Mouse (Mus musculus) forebrain, embryonic 10.5 days (tissue): ENCODE data around the gene Cd47. TPM values are rescaled to one million over a fixed set of nuclear protein-coding genes. Genes with fewer than 3 reads are reported as not detected.
"Not testable (repeated sequence)": the region's sequence is repeated elsewhere in the genome, so short reads cannot be mapped to it uniquely, and the experiment has no call there.

ENCODE experiments used
- DNase-seq: peaks from one replicate; pipeline ENCODE4 v3.0.0-alpha.2; 2017; ENCODE audit warnings: low spot score; ENCODE audit errors: extremely low spot score
- H3K27ac ChIP-seq: fragments of 300-500 bp; sonication (generic); 2 replicates; pipeline ENCODE4 v1.5.1; 2016; ENCODE audit warnings: mild to moderate bottlenecking
- H3K27me3 ChIP-seq: fragments of 300-500 bp; sonication (generic); 2 replicates; pipeline ENCODE4 v1.6.1; 2016; ENCODE audit warnings: mild to moderate bottlenecking; ENCODE audit not compliant: poor library complexity, severe bottlenecking
- H3K36me3 ChIP-seq: fragments of 300-500 bp; sonication (generic); replicated peaks from 2 replicates; pipeline ENCODE4 v1.6.1; 2016; ENCODE audit warnings: mild to moderate bottlenecking, moderate library complexity
- H3K4me1 ChIP-seq: fragments of 300-500 bp; sonication (generic); 2 replicates; pipeline ENCODE4 v1.6.1; 2016
- H3K4me3 ChIP-seq: fragments of 300-500 bp; sonication (generic); 2 replicates; pipeline ENCODE4 v1.5.1; 2016; ENCODE audit warnings: mild to moderate bottlenecking, moderate library complexity
- H3K9me3 ChIP-seq: fragments of 300-500 bp; sonication (generic); 2 replicates; pipeline ENCODE4 v1.6.1; 2016; ENCODE audit warnings: mild to moderate bottlenecking, moderate library complexity
- WGBS: fragments of 180-500 bp; shearing (Covaris S2); methylation state at CpG from one replicate; pipeline ENCODE4 v1.1.7; 2016; 5-methylcytosine and 5-hydroxymethylcytosine counted together
- polyA plus RNA-seq: library from polyadenylated mRNA; unstranded; fragments of >200 nt; fragmentation: Nextera tagmentation; extraction: Ambion mirVana; gene quantifications from 2 replicates; pipeline ENCODE4 v1.2.1, GENCODE M21; 2016

The Cd47 gene
- polyA plus RNA-seq, 1 experiment from 2014 or later: 32.8 TPM

GRCm38 (mm10) chr16:49818146-49818545 lies 17.8 kb downstream of the Cd47 start:
- Histone ChIP-seq H3K4me3 (no peak overlapping the region), H3K9me3 (no peaks in the 10 kb centered on the region), H3K36me3 (no peaks in the 10 kb centered on the region), H3K4me1 (peaks cover 1% of the 10 kb centered on the region; the same call in 1 of the 2 replicates), H3K27ac (no peak overlapping the region), H3K27me3 (no peaks in the 10 kb centered on the region)
- DNase-seq: no peak
- WGBS: 85% methylated on average over 5 of the region's 5 CpGs

DNA sequence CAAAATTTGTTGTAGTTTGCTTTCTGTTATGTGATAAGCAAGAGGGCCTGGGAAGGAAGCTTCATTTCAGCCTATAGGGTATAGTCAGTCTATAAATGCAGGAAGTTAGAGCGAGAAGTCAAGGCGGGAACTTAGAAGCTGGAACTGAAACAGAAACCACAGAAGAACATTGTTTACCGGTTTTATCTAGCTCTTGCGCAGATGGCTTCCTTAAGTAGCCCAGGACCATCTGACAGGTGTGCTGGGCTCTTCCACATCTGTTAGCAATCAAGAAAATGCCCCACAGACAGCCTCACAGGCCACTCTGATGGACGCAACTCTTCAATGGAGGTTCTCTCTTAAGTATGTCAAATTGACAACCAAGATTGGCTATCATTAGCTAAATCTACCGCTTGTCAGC lies 18.3 kb downstream of the Cd47 start:
- Histone ChIP-seq H3K4me3 (no peak overlapping the region), H3K27me3 (no peaks in the 10 kb centered on the region), H3K27ac (no peak overlapping the region), H3K4me1 (no peaks in the 10 kb centered on the region), H3K36me3 (no peaks in the 10 kb centered on the region), H3K9me3 (no peaks in the 10 kb centered on the region)
- 70% methylated on average over 6 of the region's 6 CpGs for WGBS
- no peak for DNase-seq

- Histone ChIP-seq H3K9me3 (no peaks in the 10 kb centered on the region), H3K36me3 (no peaks in the 10 kb centered on the region), H3K27ac (no peak overlapping the region), H3K4me1 (no peaks in the 10 kb centered on the region), H3K27me3 (no peaks in the 10 kb centered on the region), H3K4me3 (no peak overlapping the region)
- no peak for DNase-seq
- 88% methylated on average over 3 of the region's 3 CpGs for WGBS
Observed at GRCm38 (mm10) chr16:49819494-49819893, 19.2 kb downstream of the Cd47 start.

- DNase-seq: not testable (repeated sequence)
Observed at GRCm38 (mm10) chr16:49830911-49831310, 30.6 kb downstream of the Cd47 start.

DNA sequence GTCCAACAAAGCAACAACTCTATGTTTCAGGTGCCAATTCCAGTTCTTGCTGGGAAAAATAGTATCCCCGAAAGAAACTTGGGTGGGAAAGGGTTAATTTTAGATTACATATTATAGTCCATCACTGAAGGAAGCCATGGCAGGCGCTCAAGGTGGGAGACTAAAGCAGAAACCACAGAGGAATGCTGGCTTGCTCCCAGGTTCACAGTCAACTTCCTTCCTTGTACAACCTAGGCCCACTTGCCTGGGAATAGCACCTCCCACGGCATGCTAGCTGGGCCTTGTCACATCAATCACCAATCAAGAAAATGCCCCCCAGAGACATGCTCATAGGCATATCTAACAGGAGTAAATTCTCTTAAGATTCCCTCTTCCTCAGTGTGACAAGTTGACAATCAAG lies 32.0 kb downstream of the Cd47 start:
- Histone ChIP-seq H3K4me1 (no peaks in the 10 kb centered on the region), H3K4me3 (no peak overlapping the region), H3K27ac (no peak overlapping the region), H3K9me3 (no peaks in the 10 kb centered on the region), H3K27me3 (no peaks in the 10 kb centered on the region), H3K36me3 (no peaks in the 10 kb centered on the region)
- 81% methylated on average over 3 of the region's 3 CpGs for WGBS
- no peak for DNase-seq

More at GRCm38 (mm10) chr16:49830911-49831310, 30.6 kb downstream of the Cd47 start:
- not testable (repeated sequence) for H3K4me1 ChIP-seq, H3K4me3 ChIP-seq, H3K36me3 ChIP-seq, H3K27me3 ChIP-seq, H3K9me3 ChIP-seq, H3K27ac ChIP-seq
- WGBS: 96% methylated on average over 3 of the region's 3 CpGs

GRCm38 (mm10) chr16:49834130-49834693 lies 33.9 kb downstream of the Cd47 start:
- no peaks in the 10 kb centered on the region for H3K4me1 ChIP-seq
- no peak overlapping the region for H3K4me3 ChIP-seq
- no peaks in the 10 kb centered on the region for H3K9me3 ChIP-seq
- H3K36me3 ChIP-seq: no peaks in the 10 kb centered on the region
- no peaks in the 10 kb centered on the region for H3K27me3 ChIP-seq
- H3K27ac ChIP-seq: no peak overlapping the region
- 72% methylated on average over 4 of the region's 4 CpGs for WGBS
- DNase-seq: no peak

DNA sequence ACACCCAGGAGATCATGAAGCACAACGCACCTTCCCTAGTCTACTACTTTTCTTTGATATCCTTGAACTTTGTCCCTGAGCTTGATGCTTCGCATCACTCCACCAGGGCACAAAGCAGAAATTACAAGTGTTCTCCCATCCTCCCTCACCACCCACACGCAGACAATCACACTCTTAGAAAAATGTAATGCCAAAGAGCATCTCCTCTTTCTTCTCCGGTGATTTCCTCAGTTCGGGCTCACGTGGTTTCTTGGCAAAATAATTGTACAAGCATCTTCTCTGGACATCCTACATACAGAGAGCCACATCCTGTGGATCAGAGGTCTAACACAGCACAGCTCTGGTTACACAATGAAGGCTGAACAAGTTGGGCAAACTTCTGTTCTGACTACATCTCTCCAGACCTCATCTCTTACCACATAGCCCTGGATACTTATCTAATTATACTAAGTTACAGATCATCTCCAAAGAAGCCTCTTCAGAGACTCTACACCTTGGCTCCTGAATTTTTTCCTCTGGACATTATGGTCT lies 36.4 kb downstream of the Cd47 start:
- Histone ChIP-seq H3K27me3 (no peaks in the 10 kb centered on the region), H3K36me3 (no peaks in the 10 kb centered on the region), H3K9me3 (no peaks in the 10 kb centered on the region), H3K27ac (no peak overlapping the region), H3K4me3 (no peak overlapping the region), H3K4me1 (peaks cover 10% of the 10 kb centered on the region)
- DNase-seq: no peak
- 89% methylated on average over 6 of the region's 6 CpGs for WGBS

DNA sequence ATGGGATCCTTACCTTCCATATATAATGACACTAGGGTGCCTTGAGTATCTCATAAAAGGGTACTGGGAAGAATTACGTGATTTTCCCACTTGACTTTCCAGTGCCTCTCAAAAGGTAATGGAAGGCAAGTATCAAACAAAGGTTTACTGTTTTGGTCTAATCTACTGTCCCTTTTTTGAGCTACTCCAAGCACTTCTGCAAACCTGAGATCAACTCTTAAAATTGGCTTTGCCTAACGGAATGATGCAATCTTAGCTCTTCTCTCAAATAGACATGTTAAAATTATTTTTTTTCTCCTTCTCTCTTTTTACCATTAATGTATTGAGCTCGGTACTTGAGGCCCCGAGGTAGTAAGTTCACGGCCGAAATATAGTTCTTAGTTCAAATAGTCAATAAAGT lies 38.6 kb downstream of the Cd47 start:
- 89% methylated on average over 6 of the region's 6 CpGs for WGBS
- Histone ChIP-seq H3K4me3 (no peak overlapping the region), H3K4me1 (peaks cover 10% of the 10 kb centered on the region), H3K9me3 (no peaks in the 10 kb centered on the region), H3K36me3 (no peaks in the 10 kb centered on the region), H3K27me3 (no peaks in the 10 kb centered on the region), H3K27ac (no peak overlapping the region)
- no peak for DNase-seq

- 72% methylated on average over 15 of the region's 15 CpGs for whole genome bisulfite sequencing
- Histone ChIP-seq H3K4me3 (no peak overlapping the region), H3K9me3 (no peaks in the 10 kb centered on the region), H3K36me3 (no peaks in the 10 kb centered on the region), H3K27ac (0 out of 2 replicates have a peak overlapping the region, but pooled peaks have one; percentile 37), H3K4me1 (peaks cover 10% of the 10 kb centered on the region), H3K27me3 (no peaks in the 10 kb centered on the region)
- DNase-seq: no peak
Observed at GRCm38 (mm10) chr16:49839681-49840535, 39.6 kb downstream of the Cd47 start.

DNA sequence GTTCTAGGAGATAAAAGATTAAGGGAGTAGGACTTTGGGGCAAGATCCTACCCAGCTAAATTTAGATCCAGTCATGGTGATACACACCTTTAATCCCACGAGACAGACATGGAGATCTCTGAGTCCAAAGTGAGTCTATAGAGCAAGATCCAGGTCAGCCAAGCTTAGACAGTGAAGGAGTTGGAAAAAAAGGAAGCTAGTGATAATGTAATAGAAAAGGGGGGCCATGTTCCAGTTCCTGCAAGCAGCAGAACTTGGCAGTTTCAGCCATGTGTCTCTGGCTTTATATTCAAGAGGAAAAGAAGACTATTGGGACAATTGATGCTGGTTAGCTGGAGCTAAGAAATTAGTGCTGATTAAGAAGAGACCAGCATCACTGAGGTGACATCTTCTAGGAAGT lies 43.4 kb downstream of the Cd47 start:
- peaks cover 10% of the 10 kb centered on the region for H3K4me1 ChIP-seq
- H3K27me3 ChIP-seq: no peaks in the 10 kb centered on the region
- no peak for DNase-seq
- WGBS: 82% methylated on average over 1 of the region's 1 CpGs
- no peak overlapping the region for H3K27ac ChIP-seq
- H3K36me3 ChIP-seq: no peaks in the 10 kb centered on the region
- no peaks in the 10 kb centered on the region for H3K9me3 ChIP-seq
- H3K4me3 ChIP-seq: no peak overlapping the region

DNA sequence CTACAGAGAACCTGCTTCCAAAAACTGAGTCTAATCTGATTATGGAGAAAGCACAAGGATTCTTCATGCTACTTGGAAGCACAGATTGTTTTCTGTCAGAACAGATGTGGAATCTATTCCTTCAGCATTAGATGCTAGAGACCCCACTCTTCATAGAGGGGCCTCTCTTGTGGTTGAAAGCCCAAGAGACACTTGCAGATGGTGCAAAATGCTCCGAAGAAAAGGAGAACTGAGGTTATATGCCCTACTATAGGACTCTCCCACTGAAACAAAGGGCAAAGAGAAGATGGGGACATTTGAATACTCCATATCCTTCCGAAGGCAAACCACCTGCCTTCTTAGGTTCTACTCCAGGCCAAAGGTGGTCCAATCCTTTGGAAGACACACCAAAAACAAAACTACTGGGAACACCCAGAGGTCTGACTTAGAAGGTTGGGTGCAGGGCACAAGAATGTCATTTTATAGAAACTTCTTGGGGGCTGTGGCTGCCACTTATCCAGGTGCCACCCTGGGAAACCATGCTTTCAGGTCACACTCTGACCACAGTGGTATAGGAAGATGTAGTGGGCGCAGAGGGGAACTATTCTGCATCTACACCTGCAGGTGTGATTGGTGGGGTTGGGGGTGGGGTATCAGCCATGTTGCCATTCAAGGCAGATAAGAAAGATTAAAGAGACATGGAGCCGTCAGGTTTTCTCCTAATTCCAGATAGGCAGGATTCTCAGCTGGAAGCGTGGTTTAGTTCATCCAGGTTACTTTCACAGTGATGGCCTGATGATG lies 47.1 kb downstream of the Cd47 start:
- H3K36me3 ChIP-seq: no peaks in the 10 kb centered on the region
- no peak overlapping the region for H3K27ac ChIP-seq
- no peaks in the 10 kb centered on the region for H3K4me1 ChIP-seq
- DNase-seq: no peak
- no peak overlapping the region for H3K4me3 ChIP-seq
- 87% methylated on average over 5 of the region's 5 CpGs for WGBS
- no peaks in the 10 kb centered on the region for H3K9me3 ChIP-seq
- no peaks in the 10 kb centered on the region for H3K27me3 ChIP-seq

GRCm38 (mm10) chr16:49848651-49849050 lies 48.3 kb downstream of the Cd47 start:
- no peaks in the 10 kb centered on the region for H3K4me1 ChIP-seq
- H3K27me3 ChIP-seq: no peaks in the 10 kb centered on the region
- WGBS: 60% methylated on average over 1 of the region's 1 CpGs
- no peaks in the 10 kb centered on the region for H3K9me3 ChIP-seq
- H3K36me3 ChIP-seq: no peaks in the 10 kb centered on the region
- DNase-seq: no peak
- H3K4me3 ChIP-seq: no peak overlapping the region
- H3K27ac ChIP-seq: no peak overlapping the region
